Mouse (Mus musculus): ENCODE data around the gene Rere.

- TF ChIP-seq CTCF (IDR thresholded peaks at IDR 0.05; ENCODE audit: low read depth) (no peak), EP300 (IDR thresholded peaks at IDR 0.05; ENCODE audit: low read depth) (no peak)
Measured at GRCm38 (mm10) chr4:150603366-150604061, 322.1 kb downstream of the Rere start.

Measured in liver, embryonic 14.5 days (tissue).